Mouse (Mus musculus) kidney, embryonic 14.5 days (tissue): ENCODE results near the gene Lor. TPM values are rescaled to one million over a fixed set of nuclear protein-coding genes. Genes with fewer than 3 reads are reported as not detected.

Experiments
- ATAC-seq: fragments of 200-750 bp; cut with Nextera tagmentation; 2 replicates; pipeline ENCODE4 v1.8.0; 2017; ENCODE audit warnings: moderate number of reproducible peaks, mild to moderate bottlenecking, moderate TSS enrichment, moderate library complexity; ENCODE audit not compliant: low FRiP score, low TSS enrichment
- H3K27ac ChIP-seq: fragments of 300-500 bp; sonication (generic); 2 replicates; pipeline ENCODE4 v1.5.1; 2014; ENCODE audit warnings: low read depth, mild to moderate bottlenecking, low read length, moderate library complexity, mixed read lengths
- H3K27me3 ChIP-seq: fragments of 300-500 bp; sonication (generic); 2 replicates; pipeline ENCODE4 v1.6.1; 2014; ENCODE audit warnings: mild to moderate bottlenecking, low read length; ENCODE audit not compliant: control insufficient read depth, insufficient read depth
- H3K36me3 ChIP-seq: fragments of 300-500 bp; sonication (generic); 2 replicates; pipeline ENCODE4 v1.6.1; 2014; ENCODE audit warnings: low read length, mixed read lengths; ENCODE audit not compliant: control insufficient read depth, insufficient read depth
- H3K4me1 ChIP-seq: fragments of 300-500 bp; sonication (generic); 2 replicates; pipeline ENCODE4 v1.6.1; 2014; ENCODE audit warnings: low read length, mixed read lengths; ENCODE audit not compliant: control insufficient read depth, insufficient read depth
- H3K4me2 ChIP-seq: fragments of 300-500 bp; sonication (generic); replicated peaks from 2 replicates; pipeline ENCODE4 v1.6.1; 2014; ENCODE audit warnings: low read depth, mild to moderate bottlenecking, low read length
- H3K4me3 ChIP-seq: fragments of 300-500 bp; sonication (generic); 2 replicates; pipeline ENCODE4 v1.5.1; 2014; ENCODE audit warnings: mild to moderate bottlenecking, low read length
- H3K9ac ChIP-seq: fragments of 300-500 bp; sonication (generic); 2 replicates; pipeline ENCODE4 v1.6.1; 2014; ENCODE audit warnings: low read depth, mild to moderate bottlenecking, low read length, moderate library complexity
- H3K9me3 ChIP-seq: fragments of 300-500 bp; sonication (generic); 2 replicates; pipeline ENCODE4 v1.6.1; 2016; ENCODE audit warnings: low read length; ENCODE audit not compliant: control insufficient read depth
- WGBS: fragments of 180-500 bp; shearing (Covaris S2); extraction: QIAGEN DNeasy Blood & Tissue Kit; methylation state at CpG from one replicate; pipeline ENCODE4 v1.1.7; 2014; 5-methylcytosine and 5-hydroxymethylcytosine counted together
- microRNA-seq: library from miRNA; unstranded; fragments of <30 nt; microRNA quantifications from one replicate; pipeline ENCODE4, GENCODE M21; 2016
- polyA plus RNA-seq: library from polyadenylated mRNA; unstranded; fragments of >200 nt; fragmentation: Nextera tagmentation; extraction: Ambion mirVana; gene quantifications from 2 replicates; pipeline ENCODE4 v1.2.1, GENCODE M21; 2014

Lor gene
- polyA plus RNA-seq, 1 experiment from 2014 or later, result 0.54 TPM

GRCm38 (mm10) chr3:92050382-92051054, 32.4 kb downstream of the Lor start:
- ATAC-seq, result no peak
- no peak overlapping the region for H3K4me3 ChIP-seq
- WGBS, result 51% methylated on average over 6 of the region's 6 CpGs
- H3K27me3 ChIP-seq, result no peaks in the 10 kb centered on the region
- H3K36me3 ChIP-seq, result no peaks in the 10 kb centered on the region
- H3K9ac ChIP-seq, result no peak overlapping the region
- H3K4me1 ChIP-seq, result no peaks in the 10 kb centered on the region
- no peaks in the 10 kb centered on the region for H3K9me3 ChIP-seq
- H3K4me2 ChIP-seq, result no peak overlapping the region
- H3K27ac ChIP-seq, result no peak overlapping the region

DNA sequence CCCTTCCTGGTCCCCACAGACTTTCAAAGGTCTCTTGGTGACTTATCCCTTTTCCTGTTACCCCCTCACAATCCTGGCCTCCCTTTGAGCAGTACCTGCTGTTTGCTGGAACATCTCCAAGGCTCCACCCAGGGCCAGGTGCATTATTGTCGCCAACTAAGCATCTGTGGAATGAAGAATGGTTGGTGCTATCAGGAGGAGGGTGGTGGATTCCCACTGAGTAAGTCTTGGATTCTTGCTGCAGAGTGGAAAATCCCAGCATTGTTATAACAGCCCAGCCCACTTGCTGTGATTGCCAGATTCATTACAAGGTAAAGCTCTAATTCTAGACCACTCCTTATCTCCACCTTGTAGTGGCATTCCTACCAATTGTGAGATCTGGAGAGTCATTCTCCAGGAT, 49.0 kb downstream of the Lor start:
- no peak for ATAC-seq
- H3K36me3 ChIP-seq, result no peaks in the 10 kb centered on the region
- H3K27me3 ChIP-seq, result no peaks in the 10 kb centered on the region
- H3K27ac ChIP-seq, result no peak overlapping the region
- H3K4me3 ChIP-seq, result no peak overlapping the region
- H3K9me3 ChIP-seq, result no peaks in the 10 kb centered on the region
- no peaks in the 10 kb centered on the region for H3K4me1 ChIP-seq
- WGBS, result 78% methylated on average over 1 of the region's 1 CpGs
- H3K9ac ChIP-seq, result no peak overlapping the region
- H3K4me2 ChIP-seq, result no peak overlapping the region

DNA sequence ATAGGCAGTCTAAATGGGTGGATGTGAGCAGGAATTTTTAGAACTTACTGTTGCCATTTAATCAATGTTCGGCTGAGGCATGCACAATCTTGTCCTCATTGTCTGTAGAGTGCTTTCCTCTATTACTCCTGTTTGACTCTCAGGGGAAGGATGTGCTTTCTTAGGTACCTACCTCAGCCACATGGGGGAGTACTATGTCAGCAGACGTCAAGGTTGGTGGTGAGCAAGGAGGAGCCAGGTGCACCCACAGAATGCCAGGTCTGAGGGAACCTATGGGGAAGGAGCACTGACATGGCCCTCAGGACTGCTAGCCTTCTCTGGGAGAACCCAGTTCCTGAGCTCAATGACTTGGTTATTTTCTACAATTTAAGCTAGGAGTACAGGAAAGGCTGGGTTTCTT, 49.7 kb downstream of the Lor start:
- H3K27ac ChIP-seq, result no peak overlapping the region
- no peak for ATAC-seq

More for the DNA sequence above, 49.7 kb downstream of the Lor start:
- Histone ChIP-seq H3K4me2 (no peak overlapping the region), H3K4me3 (no peak overlapping the region), H3K27me3 (no peaks in the 10 kb centered on the region), H3K9ac (no peak overlapping the region), H3K9me3 (no peaks in the 10 kb centered on the region), H3K36me3 (no peaks in the 10 kb centered on the region), H3K4me1 (no peaks in the 10 kb centered on the region)
- 53% methylated on average over 2 of the region's 2 CpGs for WGBS

Small RNAs within 50 kb of the gene (microRNA-seq; reads per million reads assigned to microRNA genes)
- gene Gm25145, result not detected

Other genes with a start within 250 kb of the Lor start
- gene Pglyrp3, start 68.6 kb downstream of the Lor start, polyA plus RNA-seq, result not detected in 2 replicates
- gene Prr9, start 40.8 kb upstream of the Lor start, polyA plus RNA-seq, result not detected in 2 replicates
- gene Lelp1, start 59.6 kb upstream of the Lor start, polyA plus RNA-seq, result not detected in 2 replicates
- gene Sprr2a1, start 132.7 kb upstream of the Lor start, polyA plus RNA-seq, result not detected in 2 replicates
- gene Sprr2a2, start 132.8 kb upstream of the Lor start, polyA plus RNA-seq, result 0.47 TPM in 1 of 2 replicates, not detected in the other
- gene Sprr2a3, start 202.3 kb upstream of the Lor start, polyA plus RNA-seq, result not detected in 2 replicates
- gene Sprr2b, start 233.5 kb upstream of the Lor start, polyA plus RNA-seq, result not detected in 2 replicates